Mouse (Mus musculus) midbrain, embryonic 13.5 days (tissue): ENCODE measurements at regions not wholly inside any gene's neighbourhood (a gene's known extent, or its start where the extent isn't known, plus 50 kb on each side); places are given as distances from the start of the nearest gene placed in this dataset.
"Not testable (repeated sequence)": the region's sequence is repeated elsewhere in the genome, so short reads cannot be mapped to it uniquely, and the experiment has no call there.

Experiments
- ATAC-seq: fragments of 200-750 bp; cut with Nextera tagmentation; 2 replicates; pipeline ENCODE4 v1.8.0; 2017; ENCODE audit warnings: mild to moderate bottlenecking, moderate TSS enrichment, moderate library complexity
- H3K27ac ChIP-seq: fragments of 300-500 bp; sonication (generic); 2 replicates; pipeline ENCODE4 v1.5.1; 2015; ENCODE audit warnings: inconsistent platforms, mild to moderate bottlenecking, moderate library complexity
- H3K27me3 ChIP-seq: fragments of 300-500 bp; sonication (generic); 2 replicates; pipeline ENCODE4 v1.6.1; 2015; ENCODE audit warnings: mild to moderate bottlenecking, inconsistent platforms
- H3K36me3 ChIP-seq: fragments of 300-500 bp; sonication (generic); 2 replicates; pipeline ENCODE4 v1.6.1; 2015; ENCODE audit warnings: mild to moderate bottlenecking, inconsistent platforms
- H3K4me1 ChIP-seq: fragments of 300-500 bp; sonication (generic); replicated peaks from 2 replicates; pipeline ENCODE4 v1.6.1; 2015; ENCODE audit warnings: inconsistent platforms
- H3K4me2 ChIP-seq: fragments of 300-500 bp; sonication (generic); replicated peaks from 2 replicates; pipeline ENCODE4 v1.6.1; 2015; ENCODE audit warnings: moderate library complexity, mild to moderate bottlenecking, inconsistent platforms
- H3K4me3 ChIP-seq: fragments of 300-500 bp; sonication (generic); replicated peaks from 2 replicates; pipeline ENCODE4 v1.5.1; 2015; ENCODE audit warnings: mild to moderate bottlenecking, inconsistent platforms
- H3K9ac ChIP-seq: fragments of 300-500 bp; sonication (generic); replicated peaks from 2 replicates; pipeline ENCODE4 v1.6.1; 2015; ENCODE audit warnings: mild to moderate bottlenecking, inconsistent platforms
- H3K9me3 ChIP-seq: fragments of 300-500 bp; sonication (generic); 2 replicates; pipeline ENCODE4 v1.6.1; 2016; ENCODE audit warnings: mild to moderate bottlenecking, inconsistent platforms
- WGBS: fragments of 180-500 bp; shearing (Covaris S2); methylation state at CpG from one replicate; pipeline ENCODE4 v1.1.7; 2015; 5-methylcytosine and 5-hydroxymethylcytosine counted together

GRCm38 (mm10) chr1:35899536-35899935, 168.7 kb upstream of the Hs6st1 start:
- Histone ChIP-seq H3K4me3 (no peak overlapping the region), H3K27ac (no peak overlapping the region), H3K9me3 (peaks cover 5% of the 10 kb centered on the region; the same call in 1 of the 2 replicates), H3K4me1 (no peaks in the 10 kb centered on the region), H3K9ac (no peak overlapping the region), H3K36me3 (no peaks in the 10 kb centered on the region), H3K4me2 (no peak overlapping the region), H3K27me3 (no peaks in the 10 kb centered on the region)
- ATAC-seq = no peak
- WGBS = 75% methylated on average over 1 of the region's 1 CpGs

- Histone ChIP-seq H3K27ac (no peak overlapping the region), H3K9ac (no peak overlapping the region)
- WGBS = 93% methylated on average over 9 of the region's 9 CpGs
Measured at GRCm38 (mm10) chr1:35904001-35904547, 164.1 kb upstream of the Hs6st1 start.

GRCm38 (mm10) chr1:35913551-35913950, 154.6 kb upstream of the Hs6st1 start:
- WGBS = 90% methylated on average over 4 of the region's 4 CpGs
- Histone ChIP-seq H3K27me3 (no peaks in the 10 kb centered on the region), H3K4me3 (no peak overlapping the region), H3K4me1 (no peaks in the 10 kb centered on the region), H3K36me3 (no peaks in the 10 kb centered on the region), H3K4me2 (no peak overlapping the region), H3K27ac (no peak overlapping the region), H3K9me3 (0 out of 2 replicates have a peak, but pooled peaks cover 4% of the 10 kb centered on the region), H3K9ac (no peak overlapping the region)
- no peak for ATAC-seq

More at GRCm38 (mm10) chr1:35904001-35904547, 164.1 kb upstream of the Hs6st1 start:
- no peaks in the 10 kb centered on the region for H3K27me3 ChIP-seq
- no peak overlapping the region for H3K4me2 ChIP-seq
- H3K9me3 ChIP-seq = no peaks in the 10 kb centered on the region
- H3K36me3 ChIP-seq = no peaks in the 10 kb centered on the region
- no peak overlapping the region for H3K4me3 ChIP-seq
- ATAC-seq = no peak
- H3K4me1 ChIP-seq = 0 out of 2 replicates have a peak, but pooled peaks cover 5% of the 10 kb centered on the region

GRCm38 (mm10) chr1:35914175-35914574, 154.0 kb upstream of the Hs6st1 start:
- not testable (repeated sequence) for H3K4me2 ChIP-seq, H3K27ac ChIP-seq, ATAC-seq, H3K36me3 ChIP-seq, H3K4me3 ChIP-seq, H3K4me1 ChIP-seq, H3K9ac ChIP-seq, H3K27me3 ChIP-seq, H3K9me3 ChIP-seq
- WGBS = 94% methylated on average over 8 of the region's 8 CpGs

GRCm38 (mm10) chr1:35915526-35915925, 152.7 kb upstream of the Hs6st1 start:
- Histone ChIP-seq H3K27ac (no peak overlapping the region), H3K4me2 (no peak overlapping the region), H3K27me3 (no peaks in the 10 kb centered on the region), H3K4me1 (peaks cover 11% of the 10 kb centered on the region), H3K9ac (no peak overlapping the region), H3K36me3 (no peaks in the 10 kb centered on the region), H3K9me3 (0 out of 2 replicates have a peak, but pooled peaks cover 4% of the 10 kb centered on the region), H3K4me3 (no peak overlapping the region)
- 91% methylated on average over 6 of the region's 6 CpGs for WGBS
- ATAC-seq = no peak

- peak overlapping the region; percentile 44 for H3K27ac ChIP-seq
- H3K36me3 ChIP-seq = no peaks in the 10 kb centered on the region
- H3K4me3 ChIP-seq = no peak overlapping the region
- no peak overlapping the region for H3K9ac ChIP-seq
- peaks cover 11% of the 10 kb centered on the region for H3K4me1 ChIP-seq
- no peak overlapping the region; the same call in 1 of the 2 replicates for H3K4me2 ChIP-seq
- 57% methylated on average over 12 of the region's 12 CpGs for WGBS
- peak; percentile 69 for ATAC-seq
- no peaks in the 10 kb centered on the region for H3K27me3 ChIP-seq
- no peaks in the 10 kb centered on the region for H3K9me3 ChIP-seq
Measured at GRCm38 (mm10) chr1:35919840-35920734, 148.1 kb upstream of the Hs6st1 start.

- no peak overlapping the region for H3K4me3 ChIP-seq
- no peaks in the 10 kb centered on the region for H3K9me3 ChIP-seq
- no peak overlapping the region for H3K9ac ChIP-seq
- H3K4me1 ChIP-seq = peaks cover 15% of the 10 kb centered on the region
- no peaks in the 10 kb centered on the region for H3K27me3 ChIP-seq
- 93% methylated on average over 4 of the region's 4 CpGs for WGBS
- ATAC-seq = no peak
- H3K27ac ChIP-seq = no peak overlapping the region
- no peak overlapping the region for H3K4me2 ChIP-seq
- no peaks in the 10 kb centered on the region for H3K36me3 ChIP-seq
Measured at GRCm38 (mm10) chr1:35924796-35925195, 143.4 kb upstream of the Hs6st1 start.

- no peaks in the 10 kb centered on the region for H3K9me3 ChIP-seq
- no peak overlapping the region for H3K27ac ChIP-seq
- H3K4me1 ChIP-seq = peaks cover 10% of the 10 kb centered on the region
- H3K4me2 ChIP-seq = no peak overlapping the region
- H3K9ac ChIP-seq = no peak overlapping the region
- no peak overlapping the region for H3K4me3 ChIP-seq
- no peaks in the 10 kb centered on the region for H3K36me3 ChIP-seq
- H3K27me3 ChIP-seq = no peaks in the 10 kb centered on the region
- 97% methylated on average over 4 of the region's 4 CpGs for WGBS
- no peak for ATAC-seq
Measured at GRCm38 (mm10) chr1:35925301-35925700, 142.9 kb upstream of the Hs6st1 start.

GRCm38 (mm10) chr1:35926191-35927048, 141.8 kb upstream of the Hs6st1 start:
- Histone ChIP-seq H3K9ac (no peak overlapping the region), H3K36me3 (no peaks in the 10 kb centered on the region), H3K4me3 (no peak overlapping the region), H3K27ac (no peak overlapping the region), H3K9me3 (no peaks in the 10 kb centered on the region), H3K4me2 (no peak overlapping the region), H3K27me3 (no peaks in the 10 kb centered on the region), H3K4me1 (peaks cover 7% of the 10 kb centered on the region)
- 71% methylated on average over 5 of the region's 5 CpGs for WGBS
- ATAC-seq = no peak

GRCm38 (mm10) chr1:35927049-35927415, 141.2 kb upstream of the Hs6st1 start:
- ATAC-seq = no peak
- Histone ChIP-seq H3K9me3 (no peaks in the 10 kb centered on the region), H3K27me3 (no peaks in the 10 kb centered on the region), H3K4me1 (peaks cover 7% of the 10 kb centered on the region), H3K4me2 (no peak overlapping the region), H3K36me3 (no peaks in the 10 kb centered on the region), H3K4me3 (no peak overlapping the region), H3K9ac (no peak overlapping the region), H3K27ac (no peak overlapping the region)
- WGBS = 70% methylated on average over 3 of the region's 3 CpGs

GRCm38 (mm10) chr1:35930351-35930750, 137.8 kb upstream of the Hs6st1 start:
- no peak overlapping the region for H3K9ac ChIP-seq
- 80% methylated on average over 3 of the region's 3 CpGs for WGBS
- no peak overlapping the region for H3K27ac ChIP-seq
- H3K9me3 ChIP-seq = no peaks in the 10 kb centered on the region
- H3K27me3 ChIP-seq = no peaks in the 10 kb centered on the region
- H3K4me3 ChIP-seq = no peak overlapping the region
- no peaks in the 10 kb centered on the region for H3K36me3 ChIP-seq
- peaks cover 7% of the 10 kb centered on the region for H3K4me1 ChIP-seq
- no peak for ATAC-seq
- no peak overlapping the region for H3K4me2 ChIP-seq

- Histone ChIP-seq H3K4me2 (no peak overlapping the region), H3K36me3 (no peaks in the 10 kb centered on the region), H3K4me3 (no peak overlapping the region), H3K9me3 (no peaks in the 10 kb centered on the region), H3K9ac (no peak overlapping the region), H3K27me3 (no peaks in the 10 kb centered on the region), H3K27ac (no peak overlapping the region), H3K4me1 (peaks cover 7% of the 10 kb centered on the region)
- ATAC-seq = no peak
- 90% methylated on average over 7 of the region's 7 CpGs for WGBS
Measured at GRCm38 (mm10) chr1:35931056-35931455, 137.1 kb upstream of the Hs6st1 start.
